Mouse (Mus musculus): ENCODE measurements around the gene Trpc6. TPM values are rescaled to one million over a fixed set of nuclear protein-coding genes. Genes with fewer than 3 reads are reported as not detected.

The Trpc6 gene
- polyA plus RNA-seq, 1 experiment: not detected

- Histone ChIP-seq H3K4me3 (ENCODE audit: insufficient read depth, low read depth, low read length) (no peak overlapping the region), H3K4me1 (ENCODE audit: control insufficient read depth, insufficient read depth, insufficient read length, low read length) (no peaks in the 10 kb centered on the region), H3K27ac (replicated peaks; ENCODE audit: low read depth, low read length) (no peak overlapping the region)
Observed at GRCm38 (mm10) chr9:8703956-8704355, 160.0 kb downstream of the Trpc6 start.

- no peaks in the 10 kb centered on the region for H3K4me1 ChIP-seq (ENCODE audit: control insufficient read depth, insufficient read depth, insufficient read length, low read length)
- H3K4me3 ChIP-seq (ENCODE audit: insufficient read depth, low read depth, low read length): no peak overlapping the region
- H3K27ac ChIP-seq (replicated peaks; ENCODE audit: low read depth, low read length): no peak overlapping the region
Observed at GRCm38 (mm10) chr9:8710052-8710739, 166.3 kb downstream of the Trpc6 start.

- Histone ChIP-seq H3K4me1 (ENCODE audit: control insufficient read depth, insufficient read depth, insufficient read length, low read length) (no peaks in the 10 kb centered on the region), H3K27ac (replicated peaks; ENCODE audit: low read depth, low read length) (no peak overlapping the region), H3K4me3 (ENCODE audit: insufficient read depth, low read depth, low read length) (no peak overlapping the region)
Observed at GRCm38 (mm10) chr9:8719017-8719416, 175.1 kb downstream of the Trpc6 start.

- H3K4me3 ChIP-seq (ENCODE audit: insufficient read depth, low read depth, low read length): no peak overlapping the region
- H3K27ac ChIP-seq (replicated peaks; ENCODE audit: low read depth, low read length): no peak overlapping the region
- no peaks in the 10 kb centered on the region for H3K4me1 ChIP-seq (ENCODE audit: control insufficient read depth, insufficient read depth, insufficient read length, low read length)
Observed at GRCm38 (mm10) chr9:8729056-8729455, 185.1 kb downstream of the Trpc6 start.

Measured in brown adipose tissue, adult 24 weeks (tissue).